21 mouse cellular contexts compared by ENCODE assay signal in genomic region chr8:121315569-121315968, GRCm38 (mm10).
DNase-seq lines count a peak whose midpoint lies in the region; ATAC-seq and TF ChIP-seq lines count a peak whose summit lies in the region.
"Had no signal": no experiment of that assay in that cellular context is flagged by ENCODE, and none has a peak within 500 bp of the region (broad histone marks: within the 10 kb centered on the region; RNA-seq: fewer than 3 reads in every experiment).

No protein-coding gene starts in this region.

- H3K27me3 ChIP-seq in heart, embryonic 16.5 days (ENCODE audit: control insufficient read depth, insufficient read depth, low read length), result no peaks in the 10 kb centered on the region
- H3K27me3 ChIP-seq in liver, postnatal 0 days (ENCODE audit: insufficient read depth, low read length), result no peaks in the 10 kb centered on the region
- H3K27me3 ChIP-seq in liver, embryonic 11.5 days (replicated peaks; ENCODE audit: control insufficient read depth, insufficient read depth, low read length), result peaks cover 6% of the 10 kb centered on the region
- H3K27me3 ChIP-seq: intestine, embryonic 15.5 days; neural tube, embryonic 15.5 days had no signal

- WGBS in heart, embryonic 16.5 days, result 25% methylated on average over 3 of the region's 3 CpGs
- 10% methylated on average over 3 of the region's 3 CpGs for WGBS in liver, postnatal 0 days (ENCODE audit: insufficient replicate concordance)
- WGBS in liver, embryonic 11.5 days, result 15% methylated on average over 3 of the region's 3 CpGs

- H3K4me1 ChIP-seq in heart, embryonic 16.5 days (ENCODE audit: control insufficient read depth, insufficient read depth, low read length), result peaks cover 22% of the 10 kb centered on the region
- H3K4me1 ChIP-seq in liver, postnatal 0 days (ENCODE audit: insufficient read depth), result no peaks in the 10 kb centered on the region
- peaks cover 10% of the 10 kb centered on the region for H3K4me1 ChIP-seq in liver, embryonic 11.5 days (replicated peaks; ENCODE audit: control insufficient read depth, insufficient read depth, low read length)
- H3K4me1 ChIP-seq: liver, embryonic 15.5 days had no signal

- no peaks in the 10 kb centered on the region for H3K9me3 ChIP-seq in heart, embryonic 16.5 days (replicated peaks; ENCODE audit: control insufficient read depth, low read length)
- no peaks in the 10 kb centered on the region for H3K9me3 ChIP-seq in liver, postnatal 0 days (ENCODE audit: low read length)
- H3K9me3 ChIP-seq in liver, embryonic 11.5 days (ENCODE audit: control insufficient read depth, low read length), result no peaks in the 10 kb centered on the region
- H3K9me3 ChIP-seq: forebrain, embryonic 12.5 days; intestine, embryonic 15.5 days; liver, embryonic 15.5 days; neural tube, embryonic 15.5 days had no signal

- peak overlapping the region; percentile 69 for H3K27ac ChIP-seq in heart, embryonic 16.5 days (ENCODE audit: low read length)
- no peak overlapping the region for H3K27ac ChIP-seq in liver, postnatal 0 days (ENCODE audit: low read depth)
- peak overlapping the region; percentile 47 for H3K27ac ChIP-seq in liver, embryonic 11.5 days (ENCODE audit: low read depth, low read length)
- H3K27ac ChIP-seq: forebrain, embryonic 12.5 days; hindbrain, embryonic 14.5 days; intestine, embryonic 15.5 days; liver, embryonic 15.5 days; neural tube, embryonic 15.5 days had no signal

- peak overlapping the region; percentile 46; the same call in 1 of the 2 replicates for H3K9ac ChIP-seq in heart, embryonic 16.5 days (ENCODE audit: low read length)
- no peak overlapping the region for H3K9ac ChIP-seq in liver, postnatal 0 days (replicated peaks)
- H3K9ac ChIP-seq in liver, embryonic 11.5 days (ENCODE audit: low read depth, low read length), result no peak overlapping the region
- H3K9ac ChIP-seq: forebrain, embryonic 12.5 days; hindbrain, embryonic 14.5 days; intestine, embryonic 15.5 days; liver, embryonic 15.5 days; neural tube, embryonic 15.5 days had no signal

- peak overlapping the region; percentile 21; the same call in 1 of the 2 replicates for H3K4me2 ChIP-seq in heart, embryonic 16.5 days (ENCODE audit: low read depth, low read length)
- H3K4me2 ChIP-seq in liver, postnatal 0 days (ENCODE audit: low read depth, low read length), result no peak overlapping the region
- H3K4me2 ChIP-seq in liver, embryonic 11.5 days, result no peak overlapping the region
- H3K4me2 ChIP-seq: forebrain, embryonic 12.5 days; hindbrain, embryonic 14.5 days; intestine, embryonic 15.5 days; liver, embryonic 15.5 days; neural tube, embryonic 15.5 days had no signal

- no peaks in the 10 kb centered on the region for H3K36me3 ChIP-seq in heart, embryonic 16.5 days (ENCODE audit: control insufficient read depth, insufficient read depth)
- H3K36me3 ChIP-seq in liver, postnatal 0 days (replicated peaks; ENCODE audit: insufficient read depth, low read length), result no peaks in the 10 kb centered on the region
- no peaks in the 10 kb centered on the region for H3K36me3 ChIP-seq in liver, embryonic 11.5 days (ENCODE audit: control insufficient read depth, insufficient read depth, low read length)
- H3K36me3 ChIP-seq: forebrain, embryonic 12.5 days; G1E; intestine, embryonic 15.5 days; liver, embryonic 15.5 days; neural tube, embryonic 15.5 days had no signal

- peak; percentile 28; the same call in 1 of the 2 replicates for ATAC-seq in heart, embryonic 16.5 days (replicated peaks; ENCODE audit: extremely low read depth, insufficient read depth, low FRiP score)
- no peak for ATAC-seq in liver, postnatal 0 days
- ATAC-seq in liver, embryonic 11.5 days (replicated peaks; ENCODE audit: low FRiP score), result no peak
- ATAC-seq: CD4-positive, CD25-positive, alpha-beta regulatory T cell, adult 4 months; intestine, embryonic 15.5 days had no signal

- no peak overlapping the region for H3K4me3 ChIP-seq in heart, embryonic 16.5 days (ENCODE audit: low read length)
- H3K4me3 ChIP-seq in liver, postnatal 0 days (ENCODE audit: low read depth, low read length), result no peak overlapping the region
- no peak overlapping the region for H3K4me3 ChIP-seq in liver, embryonic 11.5 days (ENCODE audit: low read depth, low read length)
- H3K4me3 ChIP-seq: forebrain, embryonic 12.5 days; intestine, embryonic 15.5 days; liver, embryonic 15.5 days; myocyte; neural tube, embryonic 15.5 days had no signal

- no peak for TF ChIP-seq CTCF in liver, postnatal 0 days (IDR thresholded peaks at IDR 0.05; ENCODE audit: low read depth)

- peak; percentile 46 for DNase-seq in embryo, embryonic 9.5 days (ENCODE audit: extremely low spot score)
- DNase-seq in embryo, embryonic 10.5 days (ENCODE audit: low spot score), result no peak
- no peak for DNase-seq in heart, adult 9 months (ENCODE audit: low spot score in 2 of 2)
- DNase-seq in liver, result peak; percentile 21
- no peak for DNase-seq in liver, postnatal 0 days
- no peak for DNase-seq in liver, embryonic 11.5 days (ENCODE audit: low spot score)
- no peak for DNase-seq in layer of hippocampus, adult 9-11 months
- DNase-seq: cerebellum, adult 9-11 months; gastrocnemius, postnatal 25 days; left cerebral cortex, postnatal 4 days; midbrain, embryonic 14.5 days; thymus, postnatal 4 days had no signal

- no peak for TF ChIP-seq EP300 in liver, postnatal 0 days (IDR thresholded peaks at IDR 0.05; ENCODE audit: low read depth)

Comparison
In these comparisons a context has a peak if more than half of its experiments do, and no peak if none do; other contexts are left out.
1. DNase-seq: peak in embryo, embryonic 9.5 days (single experiment) and liver (single experiment); none in embryo, embryonic 10.5 days (single experiment), heart, adult 9 months (0 of 2), liver, postnatal 0 days (single experiment), liver, embryonic 11.5 days (single experiment) and layer of hippocampus, adult 9-11 months (single experiment).